Mouse (Mus musculus): ENCODE measurements around the gene Glipr1. TPM values are rescaled to one million over a fixed set of nuclear protein-coding genes. Genes with fewer than 3 reads are reported as not detected.

Gene Glipr1
- polyA plus RNA-seq, 1 experiment from 2014 or later = 1.5 TPM

DNA sequence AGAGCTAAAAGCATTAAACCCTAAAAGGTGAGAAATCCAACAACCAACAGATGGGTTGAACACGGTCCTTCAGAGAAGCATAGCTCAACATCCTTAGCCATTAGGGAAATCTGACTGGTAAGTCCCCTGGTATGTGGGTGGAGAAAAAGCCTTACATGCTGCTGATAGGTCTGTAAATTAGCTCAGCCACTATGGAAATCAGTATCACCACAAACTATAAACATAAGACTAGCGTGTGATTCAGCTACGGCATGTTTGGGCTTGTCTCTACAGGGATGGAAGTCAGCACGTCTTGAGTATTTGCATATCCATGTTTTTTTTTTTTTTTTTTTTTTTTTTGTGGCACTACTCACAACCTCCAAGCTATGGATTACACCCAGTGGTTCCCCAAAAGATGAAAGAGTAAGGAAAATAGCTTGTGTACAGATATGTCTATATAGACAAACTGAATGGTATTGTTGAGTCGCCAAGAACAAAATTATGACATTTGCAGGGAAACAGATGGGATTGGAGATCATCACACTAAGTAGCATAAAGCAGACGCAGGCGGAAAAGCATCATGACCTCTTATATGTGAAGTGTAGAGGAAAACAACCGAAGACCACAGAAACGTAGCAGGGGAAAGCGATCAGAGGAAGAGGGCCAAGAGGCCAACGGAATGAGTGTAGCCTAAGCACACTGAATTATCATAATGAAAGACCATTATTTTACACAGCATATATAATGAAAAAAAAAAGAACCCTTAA, 6.5 kb downstream of the Glipr1 start:
- DNase-seq (no peak), ATAC-seq (ENCODE audit: insufficient read depth) (no peak)
- no peaks in the 10 kb centered on the region for H3K4me1 ChIP-seq (ENCODE audit: insufficient read depth)
- H3K27ac ChIP-seq (ENCODE audit: low read depth) = no peak overlapping the region
- no peak for TF ChIP-seq CTCF (IDR thresholded peaks at IDR 0.05; ENCODE audit: low read depth)
- H3K36me3 ChIP-seq (ENCODE audit: insufficient read depth) = no peaks in the 10 kb centered on the region
- WGBS = 87% methylated on average over 11 of the region's 11 CpGs
- H3K4me3 ChIP-seq (ENCODE audit: low read depth, low read length) = no peak overlapping the region
- no peaks in the 10 kb centered on the region for H3K27me3 ChIP-seq (ENCODE audit: insufficient read depth, low read length)
- H3K9me3 ChIP-seq (ENCODE audit: low read depth, low read length) = no peaks in the 10 kb centered on the region
- no peak overlapping the region for H3K4me2 ChIP-seq
- no peak overlapping the region for H3K9ac ChIP-seq

DNA sequence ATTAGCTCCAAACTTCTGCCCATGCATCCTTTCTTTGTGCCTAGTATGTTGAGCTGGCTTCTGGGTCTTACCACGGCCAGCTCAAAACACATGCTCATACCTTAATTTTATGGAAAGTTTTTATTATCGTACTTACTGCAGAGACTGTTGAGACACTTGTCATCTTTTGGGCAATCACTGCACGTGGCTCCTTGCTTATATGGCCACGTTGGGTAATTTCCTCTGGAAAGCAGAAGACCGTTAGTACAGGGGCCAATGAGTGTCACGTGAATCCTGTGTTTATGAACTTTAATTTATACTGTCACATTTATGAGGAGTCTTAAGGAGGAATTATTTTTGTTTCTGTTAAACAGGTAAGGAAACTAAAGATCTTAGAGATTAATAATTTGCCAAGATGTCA, 16.0 kb downstream of the Glipr1 start:
- Histone ChIP-seq H3K36me3 (ENCODE audit: insufficient read depth) (peaks cover 57% of the 10 kb centered on the region), H3K27me3 (ENCODE audit: insufficient read depth, low read length) (no peaks in the 10 kb centered on the region), H3K4me2 (no peak overlapping the region), H3K9me3 (ENCODE audit: low read depth, low read length) (no peaks in the 10 kb centered on the region), H3K9ac (no peak overlapping the region), H3K27ac (ENCODE audit: low read depth) (no peak overlapping the region), H3K4me3 (ENCODE audit: low read depth, low read length) (no peak overlapping the region), H3K4me1 (ENCODE audit: insufficient read depth) (no peaks in the 10 kb centered on the region)
- ATAC-seq (ENCODE audit: insufficient read depth) (no peak), DNase-seq (no peak)
- no peak for TF ChIP-seq CTCF (IDR thresholded peaks at IDR 0.05; ENCODE audit: low read depth)
- WGBS = 84% methylated on average over 6 of the region's 6 CpGs

DNA sequence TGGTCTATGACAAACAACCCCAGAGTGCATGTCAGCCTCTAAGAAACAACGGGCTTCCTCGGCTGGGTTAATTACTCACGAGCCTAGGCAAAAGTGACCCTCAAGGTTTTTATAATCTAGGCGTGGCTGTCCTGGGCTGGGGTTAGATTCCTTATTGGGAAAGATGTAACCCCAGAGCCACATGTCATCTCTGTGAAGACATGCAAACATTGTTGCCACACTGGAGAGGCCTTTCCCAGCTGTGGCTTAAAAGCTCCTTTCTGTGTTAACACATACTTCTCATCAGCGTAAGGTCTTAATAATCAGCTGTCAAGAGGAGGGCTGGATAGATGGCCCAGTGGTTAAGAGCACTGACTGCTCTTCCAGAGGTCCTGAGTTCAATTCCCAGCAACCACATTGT, 19.4 kb downstream of the Glipr1 start:
- no peak for TF ChIP-seq CTCF (IDR thresholded peaks at IDR 0.05; ENCODE audit: low read depth)
- Histone ChIP-seq H3K9me3 (ENCODE audit: low read depth, low read length) (no peaks in the 10 kb centered on the region), H3K9ac (no peak overlapping the region), H3K27ac (ENCODE audit: low read depth) (no peak overlapping the region), H3K36me3 (ENCODE audit: insufficient read depth) (peaks cover 86% of the 10 kb centered on the region), H3K4me1 (ENCODE audit: insufficient read depth) (no peaks in the 10 kb centered on the region), H3K27me3 (ENCODE audit: insufficient read depth, low read length) (no peaks in the 10 kb centered on the region), H3K4me3 (ENCODE audit: low read depth, low read length) (no peak overlapping the region), H3K4me2 (no peak overlapping the region)
- WGBS = 84% methylated on average over 5 of the region's 5 CpGs
- ATAC-seq (ENCODE audit: insufficient read depth) = no peak
- DNase-seq = no peak

DNA sequence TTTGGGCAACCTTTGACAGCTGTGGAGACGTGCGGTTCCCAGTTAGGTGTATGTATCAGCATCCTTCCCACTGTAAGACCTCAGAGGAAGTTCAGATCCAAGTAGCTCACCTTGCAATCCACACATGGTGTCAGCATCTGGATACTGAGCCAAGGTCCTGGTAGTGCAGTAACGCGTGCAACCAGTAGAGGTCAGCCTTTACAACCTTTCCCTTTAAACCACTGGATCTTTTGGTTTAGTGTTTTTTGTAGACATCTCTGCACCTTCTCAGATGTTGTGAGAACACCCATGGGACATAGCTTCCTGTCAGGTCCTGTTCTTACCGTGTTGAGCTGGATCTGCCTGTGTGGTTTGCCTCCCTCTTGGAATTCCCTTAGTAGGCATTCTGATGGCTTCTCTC, 24.8 kb downstream of the Glipr1 start:
- DNase-seq (peak; percentile 82), ATAC-seq (ENCODE audit: insufficient read depth) (no peak)
- Histone ChIP-seq H3K4me3 (ENCODE audit: low read depth, low read length) (no peak overlapping the region), H3K4me2 (no peak overlapping the region), H3K9ac (no peak overlapping the region), H3K9me3 (ENCODE audit: low read depth, low read length) (no peaks in the 10 kb centered on the region), H3K36me3 (ENCODE audit: insufficient read depth) (peaks cover 50% of the 10 kb centered on the region), H3K27ac (ENCODE audit: low read depth) (no peak overlapping the region), H3K4me1 (ENCODE audit: insufficient read depth) (peaks cover 4% of the 10 kb centered on the region; the same call in 1 of the 2 replicates), H3K27me3 (ENCODE audit: insufficient read depth, low read length) (no peaks in the 10 kb centered on the region)
- peak; percentile 95 for TF ChIP-seq CTCF (IDR thresholded peaks at IDR 0.05; ENCODE audit: low read depth)
- WGBS = 38% methylated on average over 5 of the region's 5 CpGs

DNA sequence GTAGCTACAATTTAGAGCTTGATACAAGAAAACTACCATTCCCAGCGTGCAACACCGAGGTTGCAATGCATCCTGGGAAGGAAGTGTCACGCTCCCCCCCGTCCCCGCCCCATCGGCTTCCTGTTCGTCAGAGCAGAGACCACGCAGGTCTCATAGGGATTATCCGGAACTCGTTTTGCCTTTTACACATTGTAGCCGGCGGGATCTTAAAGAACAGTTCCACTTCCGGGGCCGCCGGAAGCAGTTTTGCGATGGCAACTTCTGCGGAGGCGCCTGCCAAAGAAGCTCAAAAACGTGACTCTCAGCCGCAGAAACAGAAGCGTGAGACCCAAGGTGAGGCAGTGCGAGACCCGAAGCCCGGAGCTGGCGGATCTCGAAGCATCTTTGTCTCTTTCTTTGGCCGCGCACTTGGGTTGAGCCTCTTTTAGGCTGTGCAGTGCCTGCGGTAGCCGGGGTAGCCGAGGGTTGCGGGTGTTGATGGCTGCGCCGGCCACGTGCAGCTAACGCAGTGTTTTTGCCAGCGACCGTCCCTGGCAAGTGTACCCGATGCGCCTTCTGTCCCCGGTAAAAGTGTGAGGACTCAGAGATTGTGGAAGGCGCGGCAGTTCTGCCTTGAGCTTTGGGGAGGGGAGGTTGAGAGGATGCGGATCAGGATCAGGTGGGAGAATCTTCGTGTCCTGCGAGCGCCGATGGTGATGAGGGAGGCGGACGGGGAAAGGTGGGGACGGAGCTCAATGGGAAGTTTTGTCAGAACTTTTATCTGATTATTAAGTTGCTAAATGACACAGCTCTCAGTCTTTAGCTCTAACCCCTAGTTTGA, 29.7 kb downstream of the Glipr1 start, which contains the start of gene Krr1:
Krr1 (plus strand) TSS at position 123 of the 820 bp plus-strand sequence.
- peaks cover 4% of the 10 kb centered on the region; the same call in 1 of the 2 replicates for H3K4me1 ChIP-seq (ENCODE audit: insufficient read depth)
- peak within 1 kb of the TSS; percentile 85 for H3K9ac ChIP-seq
- peak within 1 kb of the TSS; percentile 68 for H3K4me2 ChIP-seq
- TF ChIP-seq CTCF (IDR thresholded peaks at IDR 0.05; ENCODE audit: low read depth) = no peak
- H3K27me3 ChIP-seq (ENCODE audit: insufficient read depth, low read length) = no peaks in the 10 kb centered on the region
- H3K36me3 ChIP-seq (ENCODE audit: insufficient read depth) = peaks cover 11% of the 10 kb centered on the region; the same call in 1 of the 2 replicates
- peak; percentile 98 for DNase-seq
- WGBS = under 1% methylated on average over 51 of the region's 51 CpGs
- peak within 1 kb of the TSS; percentile 62 for H3K27ac ChIP-seq (ENCODE audit: low read depth)
- no peaks in the 10 kb centered on the region for H3K9me3 ChIP-seq (ENCODE audit: low read depth, low read length)
- peak; percentile 98 for ATAC-seq (ENCODE audit: insufficient read depth)
- peak within 1 kb of the TSS; percentile 82 for H3K4me3 ChIP-seq (ENCODE audit: low read depth, low read length)

DNA sequence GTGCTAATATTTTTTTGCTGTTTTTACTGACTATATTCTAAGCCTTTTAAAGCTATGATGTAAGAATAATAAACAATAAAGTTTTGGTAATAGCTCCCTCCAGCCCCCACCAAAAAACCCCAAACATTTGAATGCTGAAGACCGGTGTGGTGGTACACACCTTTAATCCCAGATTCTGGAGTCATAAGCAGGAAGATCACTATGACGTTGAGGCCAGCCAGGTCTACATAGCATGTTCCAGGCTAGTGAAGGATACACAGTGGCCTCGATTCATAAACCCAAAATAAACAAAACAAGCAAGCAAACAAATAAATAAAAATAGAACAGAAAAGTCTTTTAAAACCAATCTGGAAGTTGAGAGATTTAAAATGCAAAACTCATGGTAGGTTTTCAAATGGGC, 30.5 kb downstream of the Glipr1 start:
- Histone ChIP-seq H3K4me2 (peak overlapping the region; percentile 13), H3K9ac (no peak overlapping the region), H3K4me3 (ENCODE audit: low read depth, low read length) (no peak overlapping the region), H3K4me1 (ENCODE audit: insufficient read depth) (peaks cover 4% of the 10 kb centered on the region; the same call in 1 of the 2 replicates), H3K36me3 (ENCODE audit: insufficient read depth) (peaks cover 8% of the 10 kb centered on the region; the same call in 1 of the 2 replicates), H3K27ac (ENCODE audit: low read depth) (no peak overlapping the region), H3K27me3 (ENCODE audit: insufficient read depth, low read length) (no peaks in the 10 kb centered on the region), H3K9me3 (ENCODE audit: low read depth, low read length) (no peaks in the 10 kb centered on the region)
- ATAC-seq (ENCODE audit: insufficient read depth) (peak; percentile 19; the same call in 1 of the 2 replicates), DNase-seq (no peak)
- 80% methylated on average over 3 of the region's 3 CpGs for WGBS
- no peak for TF ChIP-seq CTCF (IDR thresholded peaks at IDR 0.05; ENCODE audit: low read depth)

DNA sequence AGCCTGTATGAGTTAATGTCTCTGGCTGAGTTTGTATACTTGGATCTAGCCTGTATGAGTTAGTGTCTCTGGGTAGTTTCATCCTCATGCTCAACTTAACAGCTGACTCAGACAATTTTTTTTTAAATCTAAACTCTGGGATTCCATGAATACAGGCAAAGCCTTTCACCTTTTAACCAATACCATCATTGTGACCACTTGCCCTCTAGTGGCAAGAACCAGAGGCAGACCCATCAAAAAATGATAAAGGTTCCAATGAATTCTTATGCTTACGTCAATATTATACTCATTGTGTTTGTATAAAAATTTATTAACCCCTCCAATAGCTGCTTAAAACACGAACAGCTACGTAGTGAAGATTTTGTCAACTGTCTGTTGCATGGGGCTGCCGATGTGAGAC, 36.0 kb downstream of the Glipr1 start:
- Histone ChIP-seq H3K4me3 (ENCODE audit: low read depth, low read length) (no peak overlapping the region), H3K4me1 (ENCODE audit: insufficient read depth) (no peaks in the 10 kb centered on the region), H3K27ac (ENCODE audit: low read depth) (no peak overlapping the region), H3K9me3 (ENCODE audit: low read depth, low read length) (no peaks in the 10 kb centered on the region), H3K27me3 (ENCODE audit: insufficient read depth, low read length) (no peaks in the 10 kb centered on the region), H3K9ac (no peak overlapping the region), H3K36me3 (ENCODE audit: insufficient read depth) (no peaks in the 10 kb centered on the region), H3K4me2 (no peak overlapping the region)
- DNase-seq (peak; percentile 54), ATAC-seq (ENCODE audit: insufficient read depth) (0 out of 2 replicates have a peak, but pooled peaks have one; percentile 31)
- peak; percentile 62 for TF ChIP-seq CTCF (IDR thresholded peaks at IDR 0.05; ENCODE audit: low read depth)
- WGBS = 45% methylated on average over 4 of the region's 4 CpGs
